Mouse (Mus musculus): ENCODE results near the gene Dcp1b. TPM values are rescaled to one million over a fixed set of nuclear protein-coding genes. Genes with fewer than 3 reads are reported as not detected.

Gene Dcp1b
- polyA plus RNA-seq, 1 experiment from 2014 or later: 6.6 TPM

DNA sequence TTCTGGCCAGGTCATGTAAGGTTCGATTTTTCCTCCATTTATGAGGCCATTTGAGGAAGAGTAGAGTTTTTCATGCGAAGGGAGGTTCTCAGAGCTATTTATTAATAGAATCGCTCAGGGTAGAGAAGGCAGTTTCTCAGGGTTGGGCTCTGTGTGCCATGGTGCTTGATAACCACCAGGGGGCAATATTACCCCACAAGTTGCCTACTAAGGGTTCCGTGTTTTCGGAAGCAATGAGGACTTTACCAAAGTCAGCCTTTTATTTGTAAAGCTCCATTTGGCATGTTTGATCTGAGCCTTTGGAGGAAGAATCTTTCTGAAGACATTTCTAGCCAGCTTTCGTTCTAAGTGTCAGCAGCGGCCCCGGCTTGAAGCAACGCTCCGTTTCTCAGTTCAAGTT is 45.2 kb downstream of the Dcp1b start:
- Histone ChIP-seq H3K4me2 (replicated peaks; ENCODE audit: low read depth, low read length) (no peak overlapping the region), H3K4me3 (ENCODE audit: low read depth, low read length) (no peak overlapping the region)

GRCm38 (mm10) chr6:119224451-119225195 is 49.6 kb downstream of the Dcp1b start:
- 70% methylated on average over 13 of the region's 13 CpGs for WGBS
- no peak for TF ChIP-seq EP300 (IDR thresholded peaks at IDR 0.05)
- no peak for TF ChIP-seq CTCF (IDR thresholded peaks at IDR 0.05)
- no peak overlapping the region for H3K9ac ChIP-seq (replicated peaks; ENCODE audit: low read depth)

More for the DNA sequence above, 45.2 kb downstream of the Dcp1b start:
- peak; percentile 79 for ATAC-seq
- TF ChIP-seq CTCF (IDR thresholded peaks at IDR 0.05) (peak; percentile 93), EP300 (IDR thresholded peaks at IDR 0.05) (no peak)
- Histone ChIP-seq H3K36me3 (ENCODE audit: insufficient read depth, low read length) (no peaks in the 10 kb centered on the region; the same call in 1 of the 2 replicates), H3K27ac (ENCODE audit: low read length) (no peak overlapping the region), H3K9me3 (ENCODE audit: low read length) (no peaks in the 10 kb centered on the region), H3K27me3 (replicated peaks; ENCODE audit: insufficient read depth, low read length) (no peaks in the 10 kb centered on the region), H3K9ac (replicated peaks; ENCODE audit: low read depth) (no peak overlapping the region), H3K4me1 (ENCODE audit: insufficient read depth, low read depth, low read length) (no peaks in the 10 kb centered on the region)
- peak; percentile 80 for DNase-seq (ENCODE audit: low spot score)
- WGBS: 40% methylated on average over 10 of the region's 10 CpGs

GRCm38 (mm10) chr6:119225226-119225625 is 50.2 kb downstream of the Dcp1b start:
- H3K4me3 ChIP-seq (ENCODE audit: low read depth, low read length): no peak overlapping the region

More at GRCm38 (mm10) chr6:119224451-119225195, 49.6 kb downstream of the Dcp1b start:
- Histone ChIP-seq H3K27ac (ENCODE audit: low read length) (no peak overlapping the region), H3K4me1 (ENCODE audit: insufficient read depth, low read depth, low read length) (no peaks in the 10 kb centered on the region), H3K36me3 (ENCODE audit: insufficient read depth, low read length) (no peaks in the 10 kb centered on the region), H3K4me2 (replicated peaks; ENCODE audit: low read depth, low read length) (no peak overlapping the region), H3K4me3 (ENCODE audit: low read depth, low read length) (no peak overlapping the region), H3K9me3 (ENCODE audit: low read length) (no peaks in the 10 kb centered on the region), H3K27me3 (replicated peaks; ENCODE audit: insufficient read depth, low read length) (no peaks in the 10 kb centered on the region)
- no peak for DNase-seq (ENCODE audit: low spot score)
- no peak for ATAC-seq

DNA sequence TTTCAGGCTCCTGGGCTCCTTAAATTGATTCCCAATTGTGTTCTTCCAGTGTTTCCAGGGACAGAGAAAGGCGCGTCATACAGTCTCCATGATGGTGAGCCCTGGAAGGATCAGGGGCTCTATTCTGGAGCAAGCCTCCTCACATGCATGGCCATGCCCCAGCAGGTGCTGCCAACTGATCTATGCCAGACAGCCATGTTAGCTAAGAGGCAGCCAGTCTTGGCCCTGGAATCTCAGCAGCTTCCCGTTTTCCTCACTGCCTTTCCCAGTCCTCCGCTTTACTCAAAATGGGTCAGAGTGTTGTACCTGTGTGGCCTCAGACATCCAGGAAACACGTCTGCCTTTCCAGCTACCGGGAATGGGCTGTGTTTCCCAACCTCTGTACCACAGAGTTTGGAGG is 50.7 kb downstream of the Dcp1b start:
- H3K27me3 ChIP-seq (replicated peaks; ENCODE audit: insufficient read depth, low read length): no peaks in the 10 kb centered on the region
- H3K4me1 ChIP-seq (ENCODE audit: insufficient read depth, low read depth, low read length): no peaks in the 10 kb centered on the region
- ATAC-seq (no peak), DNase-seq (ENCODE audit: low spot score) (no peak)
- H3K9ac ChIP-seq (replicated peaks; ENCODE audit: low read depth): no peak overlapping the region
- H3K9me3 ChIP-seq (ENCODE audit: low read length): no peaks in the 10 kb centered on the region
- no peak overlapping the region for H3K4me2 ChIP-seq (replicated peaks; ENCODE audit: low read depth, low read length)
- H3K4me3 ChIP-seq (ENCODE audit: low read depth, low read length): no peak overlapping the region
- TF ChIP-seq CTCF (IDR thresholded peaks at IDR 0.05) (no peak), EP300 (IDR thresholded peaks at IDR 0.05) (no peak)
- no peaks in the 10 kb centered on the region for H3K36me3 ChIP-seq (ENCODE audit: insufficient read depth, low read length)
- WGBS: 86% methylated on average over 6 of the region's 6 CpGs
- H3K27ac ChIP-seq (ENCODE audit: low read length): no peak overlapping the region

More at GRCm38 (mm10) chr6:119225226-119225625, 50.2 kb downstream of the Dcp1b start:
- Histone ChIP-seq H3K4me2 (replicated peaks; ENCODE audit: low read depth, low read length) (no peak overlapping the region), H3K27ac (ENCODE audit: low read length) (no peak overlapping the region), H3K9ac (replicated peaks; ENCODE audit: low read depth) (no peak overlapping the region), H3K27me3 (replicated peaks; ENCODE audit: insufficient read depth, low read length) (no peaks in the 10 kb centered on the region), H3K36me3 (ENCODE audit: insufficient read depth, low read length) (no peaks in the 10 kb centered on the region), H3K4me1 (ENCODE audit: insufficient read depth, low read depth, low read length) (no peaks in the 10 kb centered on the region), H3K9me3 (ENCODE audit: low read length) (no peaks in the 10 kb centered on the region)
- TF ChIP-seq EP300 (IDR thresholded peaks at IDR 0.05): no peak
- TF ChIP-seq CTCF (IDR thresholded peaks at IDR 0.05): no peak
- DNase-seq (ENCODE audit: low spot score) (no peak), ATAC-seq (no peak)
- WGBS: 80% methylated on average over 12 of the region's 12 CpGs

DNA sequence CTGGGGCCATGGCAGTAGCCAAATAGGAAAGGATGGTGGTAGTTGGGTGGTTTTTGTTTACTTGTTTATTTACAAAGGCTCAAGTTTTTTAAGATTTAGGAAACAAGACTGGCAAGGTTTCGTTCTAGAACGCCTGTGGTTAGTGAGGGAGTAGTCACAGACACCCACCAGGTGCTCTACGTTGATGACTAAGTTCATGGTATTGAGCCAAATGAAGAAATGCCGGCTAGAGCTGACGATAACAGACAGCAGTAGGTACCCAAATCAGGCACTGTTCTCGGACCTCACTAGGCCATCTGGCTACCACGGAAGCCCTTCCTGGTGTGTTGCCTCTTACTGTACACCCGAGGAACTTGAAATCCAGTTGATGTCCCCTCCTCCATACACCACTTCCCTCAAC is 51.9 kb downstream of the Dcp1b start:
- H3K36me3 ChIP-seq (ENCODE audit: insufficient read depth, low read length): no peaks in the 10 kb centered on the region
- ATAC-seq (no peak), DNase-seq (ENCODE audit: low spot score) (no peak)
- no peaks in the 10 kb centered on the region for H3K9me3 ChIP-seq (ENCODE audit: low read length)
- H3K4me2 ChIP-seq (replicated peaks; ENCODE audit: low read depth, low read length): no peak overlapping the region
- H3K27me3 ChIP-seq (replicated peaks; ENCODE audit: insufficient read depth, low read length): no peaks in the 10 kb centered on the region
- no peaks in the 10 kb centered on the region for H3K4me1 ChIP-seq (ENCODE audit: insufficient read depth, low read depth, low read length)
- TF ChIP-seq CTCF (IDR thresholded peaks at IDR 0.05) (no peak), EP300 (IDR thresholded peaks at IDR 0.05) (no peak)
- no peak overlapping the region for H3K4me3 ChIP-seq (ENCODE audit: low read depth, low read length)
- 90% methylated on average over 8 of the region's 8 CpGs for WGBS
- H3K9ac ChIP-seq (replicated peaks; ENCODE audit: low read depth): no peak overlapping the region
- no peak overlapping the region for H3K27ac ChIP-seq (ENCODE audit: low read length)

DNA sequence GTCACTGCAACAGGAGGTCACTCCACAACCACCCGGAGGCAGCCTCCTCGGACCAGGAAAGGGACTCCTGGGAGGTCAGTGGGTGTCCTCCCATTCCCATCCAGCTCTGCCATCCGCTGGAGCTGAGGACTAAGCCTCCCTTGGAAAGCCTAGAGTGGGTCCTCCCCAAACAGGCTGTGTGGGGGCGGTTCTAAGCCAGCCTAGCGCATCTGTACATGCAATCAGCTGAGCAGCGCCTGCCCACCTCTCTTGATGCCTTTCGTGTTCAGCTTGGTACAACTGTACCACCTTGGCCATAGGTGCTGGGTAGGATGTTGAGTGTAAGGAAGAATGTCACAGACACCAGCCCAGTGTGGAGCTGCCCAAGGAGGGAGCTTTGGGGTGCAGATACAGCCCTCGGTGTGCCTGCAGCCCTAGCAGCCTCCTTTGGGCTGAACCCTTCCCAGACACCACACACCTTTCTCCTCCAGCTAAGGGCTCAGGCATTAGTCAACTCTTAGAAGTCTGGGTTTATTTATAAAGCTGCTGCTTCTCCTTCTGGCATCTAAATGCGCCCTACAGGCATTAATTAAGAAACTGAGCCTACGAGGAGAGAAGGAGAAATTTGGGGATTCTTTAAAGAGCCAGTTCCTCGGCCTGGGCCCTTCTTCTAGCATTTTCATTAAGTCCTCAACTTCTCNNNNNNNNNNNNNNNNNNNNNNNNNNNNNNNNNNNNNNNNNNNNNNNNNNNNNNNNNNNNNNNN is 54.0 kb downstream of the Dcp1b start:
- TF ChIP-seq EP300 (IDR thresholded peaks at IDR 0.05) (no peak), CTCF (IDR thresholded peaks at IDR 0.05) (no peak)
- no peaks in the 10 kb centered on the region for H3K9me3 ChIP-seq (ENCODE audit: low read length)
- no peak for ATAC-seq
- no peak overlapping the region for H3K27ac ChIP-seq (ENCODE audit: low read length)
- H3K27me3 ChIP-seq (replicated peaks; ENCODE audit: insufficient read depth, low read length): no peaks in the 10 kb centered on the region
- no peaks in the 10 kb centered on the region for H3K36me3 ChIP-seq (ENCODE audit: insufficient read depth, low read length)
- H3K4me2 ChIP-seq (replicated peaks; ENCODE audit: low read depth, low read length): no peak overlapping the region
- no peak overlapping the region for H3K4me3 ChIP-seq (ENCODE audit: low read depth, low read length)
- H3K9ac ChIP-seq (replicated peaks; ENCODE audit: low read depth): no peak overlapping the region
- 74% methylated on average over 11 of the region's 11 CpGs for WGBS
- H3K4me1 ChIP-seq (ENCODE audit: insufficient read depth, low read depth, low read length): no peaks in the 10 kb centered on the region
- DNase-seq (ENCODE audit: low spot score): no peak
